Mouse (Mus musculus): ENCODE results near the gene Spats1.

The Spats1 gene

DNA sequence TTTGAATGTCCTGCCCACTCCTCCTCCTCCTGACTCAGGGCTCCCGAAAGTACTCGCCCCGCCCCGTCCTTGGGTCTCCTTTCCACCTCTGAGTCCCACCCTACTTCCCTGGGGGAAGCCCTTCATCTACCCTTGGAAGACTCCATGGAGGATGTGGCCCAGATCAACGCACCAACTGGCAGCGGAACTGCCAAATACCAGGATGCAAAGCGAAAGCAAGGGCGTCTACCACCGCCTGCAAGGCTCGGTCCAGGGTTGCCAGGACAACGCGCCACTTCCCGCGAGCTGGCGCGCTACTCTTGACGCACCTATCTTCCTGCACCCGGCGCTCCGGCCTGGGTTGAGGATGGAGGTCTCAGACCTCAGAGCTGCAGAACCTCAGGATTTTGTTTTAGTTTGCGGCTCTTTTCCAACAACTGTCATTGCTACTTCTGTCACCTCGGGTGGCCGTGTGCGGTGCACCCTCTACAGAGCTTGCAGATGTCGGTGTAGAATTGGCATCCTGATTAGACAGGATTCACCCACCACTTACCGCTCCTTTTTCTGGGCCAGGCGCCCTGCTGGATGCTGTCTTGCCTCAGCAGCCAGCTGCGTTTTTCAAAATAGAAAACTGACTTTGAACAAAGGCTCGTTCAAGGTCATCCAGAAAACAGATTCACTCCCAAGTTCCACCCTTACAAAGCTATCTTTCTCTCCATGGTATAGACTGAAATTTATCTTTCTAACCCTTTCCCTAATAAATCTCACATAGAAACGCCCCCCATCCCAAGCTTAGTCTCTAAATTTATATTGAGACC is at the start of gene Spats1:
TSS of gene Spats1 (minus strand) at position 747 of the 797 bp plus-strand sequence.
- DNase-seq (ENCODE audit: low spot score) = peak; percentile 97

DNA sequence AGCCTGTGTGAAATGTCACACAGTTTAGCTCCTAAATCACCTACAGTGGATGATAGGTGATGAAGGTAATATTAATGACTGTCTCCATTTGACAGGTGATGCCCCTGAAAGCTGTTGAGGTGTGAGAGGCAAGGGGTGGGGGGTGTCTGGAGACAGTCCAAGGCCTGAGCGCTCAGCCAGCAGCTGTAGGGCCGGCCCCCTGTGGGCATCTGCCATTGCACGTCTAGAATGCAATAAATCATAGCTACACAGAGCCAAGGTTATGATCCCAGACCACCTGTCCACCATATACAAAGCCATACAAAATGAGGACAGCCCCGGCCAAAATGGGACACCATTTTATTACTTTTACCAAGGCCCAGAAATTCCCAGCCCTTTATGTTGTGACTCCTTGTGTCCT is 49.7 kb upstream of the Spats1 start:
- no peak for DNase-seq (ENCODE audit: low spot score)

DNA sequence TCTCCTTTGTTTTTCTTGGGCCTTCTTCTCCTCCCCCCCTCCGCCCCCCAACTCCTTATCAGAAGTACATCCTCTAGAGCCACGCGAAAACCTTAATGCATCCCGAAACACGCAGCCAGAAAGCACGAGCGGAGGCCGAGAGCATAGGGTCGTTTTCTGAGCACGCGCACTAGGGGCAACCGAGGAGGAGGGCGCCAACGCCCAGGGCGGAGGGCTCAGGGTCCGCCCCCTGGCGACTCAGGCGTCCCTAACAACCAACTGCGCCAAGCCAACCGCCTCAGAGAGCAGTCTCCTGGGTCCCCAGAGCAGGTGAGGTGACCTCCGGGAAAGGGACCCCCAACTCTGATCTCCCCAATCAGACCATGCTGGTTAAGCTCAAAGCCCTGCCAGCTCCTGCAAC is 48.0 kb upstream of the Spats1 start, which contains the start of gene Tcte1:
TSS of gene Tcte1 (plus strand) at position 172 of the 400 bp plus-strand sequence.
- no peak for DNase-seq (ENCODE audit: low spot score)

DNA sequence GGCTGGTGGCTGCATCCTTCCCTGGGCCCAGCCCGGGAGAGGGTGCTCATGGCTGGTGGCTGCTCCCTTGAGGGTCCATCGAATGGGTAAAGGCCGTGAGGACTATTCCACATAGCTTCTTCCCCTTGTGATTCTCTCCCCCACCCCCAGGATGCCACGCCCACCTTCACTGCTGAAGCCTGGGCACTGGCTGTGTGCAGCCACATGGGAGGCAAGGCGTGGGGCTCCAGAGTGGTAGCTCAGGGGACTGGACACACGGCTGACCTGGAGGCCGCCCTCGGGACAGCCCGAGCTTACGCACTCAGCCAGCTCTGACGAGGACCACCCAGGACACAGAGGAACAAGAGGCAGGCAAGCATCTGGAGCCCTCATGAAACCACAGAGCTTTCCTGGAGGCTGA is 44.9 kb upstream of the Spats1 start:
- no peak for DNase-seq (ENCODE audit: low spot score)

DNA sequence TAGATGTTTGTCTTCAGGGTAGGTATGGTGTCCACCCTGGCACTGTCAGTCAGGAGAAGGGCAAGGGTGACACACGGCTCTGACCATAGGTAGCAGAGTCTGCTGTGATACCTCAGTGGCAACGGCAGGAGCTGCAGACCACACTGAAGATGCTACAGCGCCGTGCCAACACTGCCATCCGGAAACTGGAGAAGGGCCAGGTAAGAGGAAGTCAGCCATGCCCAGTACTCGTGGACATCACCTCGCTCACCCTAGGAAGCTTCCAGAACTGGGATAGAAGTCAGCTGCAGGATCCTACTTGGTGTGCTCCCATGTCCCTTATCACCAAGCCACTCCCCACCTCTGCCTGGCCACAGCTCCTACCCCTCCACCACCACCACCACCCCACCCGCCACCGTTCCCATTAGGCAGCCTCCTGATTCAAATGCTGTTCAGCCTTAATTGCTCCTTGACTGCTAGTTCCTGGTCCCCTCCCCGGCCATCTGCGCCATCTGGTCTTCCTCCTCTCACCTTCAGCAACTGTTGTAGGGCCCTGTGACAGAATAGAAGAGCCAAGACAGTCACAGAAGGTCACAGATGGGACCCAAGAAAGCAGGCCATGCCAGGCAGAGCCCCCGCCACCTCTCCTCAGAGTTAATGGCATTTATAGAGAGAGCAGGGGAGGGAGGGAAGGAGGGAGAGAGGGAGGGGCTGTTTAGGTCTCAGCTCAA is 43.7 kb upstream of the Spats1 start:
- DNase-seq (ENCODE audit: low spot score) = peak; percentile 84

DNA sequence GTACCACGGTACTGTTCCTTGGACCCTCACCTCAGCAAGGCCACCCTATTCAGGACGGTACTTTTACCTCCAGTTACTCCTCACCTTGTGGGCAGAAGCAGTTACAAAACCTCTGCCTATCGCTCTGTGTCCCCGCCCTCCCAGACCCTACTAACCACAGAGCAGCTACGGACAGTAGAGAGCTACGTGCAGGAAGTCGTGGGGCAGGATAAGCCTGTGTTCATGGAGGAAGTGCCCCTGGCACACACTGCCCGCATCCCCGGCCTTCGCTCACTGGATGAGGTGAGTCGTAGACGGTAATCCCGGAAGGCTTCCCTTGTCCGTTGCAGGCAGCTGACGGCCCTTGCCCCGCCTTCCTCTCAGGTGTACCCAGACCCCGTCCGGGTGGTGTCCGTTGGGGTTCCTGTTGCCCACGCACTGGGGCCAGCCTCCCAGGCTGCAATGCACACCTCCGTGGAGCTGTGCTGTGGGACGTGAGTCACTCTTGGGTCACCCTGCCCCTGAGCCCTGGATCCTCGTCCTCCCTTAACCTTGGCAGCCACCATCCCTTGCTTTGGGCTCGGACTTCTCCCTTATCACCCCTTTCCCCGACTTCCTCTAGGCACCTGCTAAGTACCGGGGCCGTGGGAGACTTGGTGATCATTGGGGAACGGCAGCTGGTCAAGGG is 42.5 kb upstream of the Spats1 start:
- DNase-seq (ENCODE audit: low spot score) = no peak

DNA sequence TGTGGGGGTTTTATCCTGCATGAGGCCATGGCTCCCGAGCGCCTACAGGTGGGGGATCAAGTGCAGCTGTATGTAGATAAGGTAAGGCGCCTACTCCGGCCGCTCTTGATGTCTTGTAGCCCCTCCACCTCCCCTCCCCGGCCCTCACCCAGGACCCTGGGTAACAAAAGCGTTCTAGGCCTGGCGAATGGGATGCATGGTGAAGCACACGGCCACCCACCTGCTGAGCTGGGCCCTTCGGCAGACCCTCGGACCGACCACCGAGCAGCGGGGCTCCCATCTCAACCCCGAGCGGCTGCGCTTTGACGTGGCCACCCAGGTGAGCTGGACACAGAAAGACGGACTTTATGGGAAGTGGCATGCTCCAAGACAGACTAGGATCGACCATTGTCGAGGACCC is 41.9 kb upstream of the Spats1 start:
- DNase-seq (ENCODE audit: low spot score) = no peak

DNA sequence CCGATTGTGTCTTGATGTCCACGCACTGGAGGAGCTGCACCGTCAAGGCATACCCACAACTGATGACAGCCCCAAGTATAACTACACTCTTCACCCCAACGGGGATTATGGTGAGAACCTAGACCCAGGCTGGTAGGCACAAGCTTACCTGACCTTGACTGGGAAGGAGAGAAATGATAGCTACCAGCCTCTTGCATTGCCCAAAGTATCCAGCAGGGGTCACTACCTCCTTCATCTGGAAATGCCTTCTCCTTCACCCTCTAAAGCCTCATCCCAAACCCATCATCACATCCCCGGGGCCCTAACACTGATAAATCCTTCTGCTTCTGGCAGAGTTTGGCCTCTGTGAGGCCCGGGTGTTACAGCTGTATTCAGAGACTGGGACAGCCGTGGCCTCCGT is 41.3 kb upstream of the Spats1 start:
- DNase-seq (ENCODE audit: low spot score) = peak; percentile 87

DNA sequence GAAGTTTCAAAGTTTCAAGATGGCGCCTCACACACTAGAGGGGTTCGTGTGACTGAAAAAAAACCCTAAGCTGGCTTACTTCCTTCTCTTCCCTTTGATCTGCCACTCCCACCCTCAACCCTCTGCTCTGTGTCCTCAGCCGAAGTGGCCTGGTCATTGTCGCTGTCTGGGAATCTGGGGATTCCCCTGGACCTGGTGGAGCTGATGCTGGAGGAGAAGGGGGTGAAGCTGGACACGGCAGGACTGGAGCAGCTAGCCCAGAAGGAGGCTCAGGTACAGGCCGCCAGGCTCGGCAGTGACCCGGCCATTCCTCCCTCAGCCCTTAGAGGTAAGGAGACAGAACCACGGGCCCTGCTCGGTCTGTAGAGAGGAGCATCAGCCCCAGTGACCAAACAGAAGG is 40.6 kb upstream of the Spats1 start:
- peak; percentile 67 for DNase-seq (ENCODE audit: low spot score)

DNA sequence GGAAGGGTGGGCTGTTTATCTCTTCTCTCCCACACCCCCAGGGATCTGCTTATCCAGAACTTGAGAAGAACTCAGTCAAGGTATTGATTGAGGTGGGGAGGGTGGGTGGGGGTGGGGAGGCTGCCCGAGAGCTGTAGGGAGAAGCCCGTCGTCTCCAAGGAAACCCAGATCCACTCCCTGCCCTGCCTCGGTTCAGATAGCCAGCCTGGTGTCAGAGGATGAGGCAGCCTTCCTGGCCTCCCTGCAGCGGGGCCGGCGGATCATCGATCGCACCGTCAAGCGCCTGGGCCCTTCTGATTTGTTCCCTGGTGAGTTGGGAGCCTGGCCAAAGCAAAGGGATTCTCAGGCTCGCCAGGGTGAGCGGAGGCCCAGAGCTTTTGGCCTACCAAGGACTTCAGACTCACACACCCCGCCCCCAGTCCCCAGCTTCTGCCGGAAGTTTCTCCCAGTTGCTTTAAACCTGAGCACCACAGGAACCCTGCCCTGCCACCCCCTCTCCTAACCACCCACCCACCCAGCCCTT is 40.0 kb upstream of the Spats1 start:
- DNase-seq (ENCODE audit: low spot score) = no peak

DNA sequence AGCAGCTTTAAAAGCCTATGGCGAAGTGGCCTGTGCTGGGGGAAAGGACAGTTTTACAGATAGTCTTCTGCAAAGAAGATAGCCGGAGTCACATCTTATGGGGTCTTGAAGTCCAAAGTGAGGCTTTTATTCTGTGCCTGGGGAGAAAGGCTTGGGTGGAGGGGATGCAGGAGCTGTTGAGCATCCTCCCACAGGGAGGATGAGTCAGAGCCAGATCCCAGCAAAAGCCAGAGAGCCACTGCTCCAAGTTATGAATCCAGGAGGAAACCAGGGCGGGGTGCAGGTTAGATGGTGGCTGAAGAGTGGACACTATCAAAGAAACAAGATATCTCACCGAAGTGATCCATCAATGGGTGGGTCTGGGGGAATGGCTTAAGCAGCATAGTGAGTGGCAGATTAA is 36.5 kb upstream of the Spats1 start:
- DNase-seq (ENCODE audit: low spot score) = peak; percentile 45

DNA sequence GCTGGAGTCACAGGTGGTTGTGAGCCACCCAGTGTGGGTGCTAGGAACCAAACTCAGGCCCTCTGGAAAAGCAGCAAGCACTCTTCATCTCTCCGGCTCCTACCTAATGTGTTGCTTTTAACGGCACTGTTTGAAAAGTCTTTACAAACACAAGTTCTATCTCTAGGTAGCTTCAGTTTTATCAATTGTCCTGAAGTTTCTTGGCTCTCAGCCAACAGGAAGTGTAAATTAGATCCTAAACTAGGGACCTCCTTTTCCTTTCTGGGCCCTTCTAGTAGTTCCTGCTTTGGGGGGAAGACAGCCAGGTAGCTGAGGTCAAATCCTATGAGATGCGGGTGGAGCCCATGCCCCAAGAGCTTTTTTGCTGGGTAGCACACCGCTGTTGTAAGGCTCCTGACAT is 35.7 kb upstream of the Spats1 start:
- no peak for DNase-seq (ENCODE audit: low spot score)

DNA sequence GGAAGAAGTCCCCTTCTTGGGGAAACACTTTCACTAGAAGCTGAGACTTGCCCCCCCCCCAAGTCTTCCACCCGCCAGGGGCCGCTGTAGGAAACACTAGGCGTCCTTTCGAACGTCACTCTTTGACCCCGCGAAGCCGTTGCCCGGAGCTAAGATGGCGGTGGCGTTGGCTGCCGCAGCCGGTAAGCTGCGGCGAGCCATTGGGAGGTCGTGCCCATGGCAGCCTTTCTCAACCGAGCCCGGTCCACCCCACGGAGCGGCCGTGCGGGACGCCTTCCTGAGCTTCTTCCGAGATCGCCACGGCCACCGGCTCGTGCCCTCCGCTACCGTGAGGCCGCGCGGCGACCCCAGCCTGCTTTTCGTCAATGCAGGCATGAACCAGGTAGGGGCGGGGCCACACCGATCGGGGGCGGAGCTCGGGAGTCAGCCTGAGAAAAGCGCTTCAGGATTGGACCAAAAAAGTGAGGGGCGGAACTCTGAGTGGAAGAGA is 31.5 kb upstream of the Spats1 start, which contains the start of gene Aars2:
TSS of gene Aars2 (plus strand) at position 142 of the 490 bp plus-strand sequence.
- DNase-seq (ENCODE audit: low spot score) = peak; percentile 97

DNA sequence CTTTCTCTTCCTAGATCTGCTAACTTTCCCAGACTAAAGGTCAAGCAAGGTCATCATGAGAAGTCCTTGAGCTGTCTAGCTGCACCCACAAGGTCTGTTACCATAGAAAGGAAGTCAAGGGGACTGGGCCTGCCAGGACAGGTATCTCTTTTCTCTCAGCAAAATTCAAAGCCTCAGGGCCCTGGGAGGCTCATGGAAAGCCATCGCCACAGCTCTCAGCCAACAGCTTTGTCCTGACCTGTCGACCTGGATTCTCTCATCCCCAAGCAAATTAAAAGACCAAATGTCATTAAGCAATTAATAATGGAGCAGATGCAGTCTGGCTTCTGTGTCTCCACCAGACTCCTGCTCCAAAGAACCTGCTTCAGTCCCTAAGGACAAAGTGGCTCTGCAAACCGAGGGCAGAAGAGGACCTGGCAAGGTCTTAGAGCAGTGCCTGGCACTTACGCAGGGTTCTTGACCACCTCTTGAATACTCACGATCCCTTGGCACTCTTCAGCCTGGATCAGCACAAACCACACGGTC is 30.8 kb upstream of the Spats1 start:
- DNase-seq (ENCODE audit: low spot score) = peak; percentile 92

DNA sequence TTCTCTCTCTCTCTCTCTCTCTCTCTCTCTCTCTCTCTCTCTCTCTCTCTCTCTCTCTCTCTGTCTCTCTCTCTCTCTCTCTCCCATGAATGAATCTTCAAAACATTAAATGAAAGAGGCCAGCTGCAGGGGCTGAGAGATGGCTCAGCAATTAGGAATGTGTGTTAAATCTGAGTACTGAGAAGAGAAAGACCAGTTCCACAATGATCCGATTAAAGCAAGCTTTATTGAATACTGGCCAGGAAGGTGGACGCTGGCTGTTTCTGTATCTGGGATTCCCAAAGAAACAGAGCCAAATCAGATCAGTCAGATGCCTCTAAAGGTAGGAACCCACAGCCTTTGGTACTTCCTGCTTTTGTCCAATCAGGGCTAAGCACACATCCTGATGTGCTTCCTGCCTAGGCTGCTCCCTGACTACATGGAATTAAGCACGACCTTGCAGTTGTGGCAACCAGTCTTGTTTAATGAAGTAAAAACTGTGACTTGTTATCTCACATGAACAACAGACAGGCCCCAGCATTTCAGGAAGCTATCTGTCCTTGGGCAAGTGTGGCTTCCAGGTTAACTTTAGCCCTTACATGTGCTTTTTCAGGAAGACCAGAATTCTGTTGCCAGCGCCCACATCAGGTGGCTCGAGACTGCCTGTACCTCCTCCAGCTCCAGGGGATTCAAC is 28.2 kb upstream of the Spats1 start:
- peak; percentile 93 for DNase-seq (ENCODE audit: low spot score)

DNA sequence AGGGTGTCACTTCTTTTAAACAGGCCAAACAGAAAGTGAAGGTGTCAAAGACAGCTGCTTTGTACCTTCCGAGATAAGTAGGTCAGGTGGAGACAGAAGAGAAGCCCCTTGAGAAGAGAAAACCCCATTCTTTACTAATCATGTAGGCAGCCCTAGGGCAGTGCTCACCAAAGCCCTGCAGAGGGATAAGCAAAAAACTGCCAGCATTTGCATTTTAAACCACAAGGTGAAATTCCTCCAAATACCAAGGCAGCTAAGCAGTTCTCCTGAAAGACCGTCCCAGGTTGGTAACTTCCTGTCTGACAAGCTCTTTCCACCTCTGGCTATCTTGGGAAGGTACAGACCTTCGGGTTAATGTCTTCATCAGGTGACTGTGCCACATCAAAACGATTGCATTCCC is 27.1 kb upstream of the Spats1 start:
- DNase-seq (ENCODE audit: low spot score) = no peak

DNA sequence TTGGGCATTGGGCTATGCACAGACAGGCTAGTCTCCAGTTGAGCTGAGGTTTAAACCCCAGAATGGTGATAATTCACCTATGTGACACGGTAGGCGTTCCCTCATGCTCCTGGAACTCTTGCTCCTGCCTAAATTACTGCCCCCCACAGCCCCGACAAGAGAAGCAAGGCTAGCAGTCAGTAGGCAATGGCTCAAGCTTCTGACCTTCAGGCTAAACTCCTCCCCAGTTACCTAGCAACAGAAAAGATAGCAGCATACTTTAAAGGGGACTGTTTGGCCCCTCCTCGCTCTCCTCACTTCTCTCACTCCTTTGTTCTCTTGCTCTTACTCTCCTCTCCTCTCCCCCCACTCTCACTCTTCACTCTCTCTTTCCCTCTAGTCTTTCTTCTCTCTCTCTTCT is 25.8 kb upstream of the Spats1 start:
- no peak for DNase-seq (ENCODE audit: low spot score)

DNA sequence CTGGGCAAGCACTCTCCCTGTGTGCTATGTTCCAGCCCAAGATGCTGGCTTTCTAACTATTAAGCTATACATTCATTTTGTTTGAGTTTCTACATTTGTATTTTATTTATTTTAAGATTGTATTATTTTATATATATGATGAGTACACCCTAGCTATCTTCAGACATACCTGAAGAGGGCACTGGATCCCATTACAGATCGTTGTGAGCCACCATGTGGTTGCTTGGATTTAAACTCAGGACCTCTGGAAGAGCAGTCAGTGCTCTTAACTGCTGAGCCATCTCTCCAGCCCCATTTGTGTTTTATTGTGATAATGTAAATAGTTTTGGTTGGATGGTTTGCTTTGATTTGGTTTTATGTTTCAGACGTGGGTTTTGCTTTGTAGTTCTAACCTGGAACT is 24.3 kb upstream of the Spats1 start:
- no peak for DNase-seq (ENCODE audit: low spot score)

DNA sequence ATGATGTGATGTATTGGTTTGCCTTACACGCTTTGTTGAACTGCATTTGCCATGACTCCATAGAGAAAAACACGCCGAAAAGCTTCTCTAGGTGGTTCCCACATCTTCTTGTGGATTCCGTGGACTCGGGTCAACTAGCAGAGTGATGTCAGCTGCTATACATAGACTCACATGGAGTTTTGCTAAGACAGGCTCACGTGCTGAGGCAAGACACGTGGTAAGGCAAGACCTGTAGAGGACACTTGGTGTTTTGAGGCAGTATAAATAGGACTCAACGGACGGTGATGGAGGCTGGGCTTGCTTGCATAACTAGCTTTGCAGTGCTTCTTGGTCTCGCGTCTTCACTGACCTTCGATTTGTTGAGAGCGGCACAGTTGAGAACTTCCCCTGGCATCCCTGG is 23.2 kb upstream of the Spats1 start:
- DNase-seq (ENCODE audit: low spot score) = no peak

DNA sequence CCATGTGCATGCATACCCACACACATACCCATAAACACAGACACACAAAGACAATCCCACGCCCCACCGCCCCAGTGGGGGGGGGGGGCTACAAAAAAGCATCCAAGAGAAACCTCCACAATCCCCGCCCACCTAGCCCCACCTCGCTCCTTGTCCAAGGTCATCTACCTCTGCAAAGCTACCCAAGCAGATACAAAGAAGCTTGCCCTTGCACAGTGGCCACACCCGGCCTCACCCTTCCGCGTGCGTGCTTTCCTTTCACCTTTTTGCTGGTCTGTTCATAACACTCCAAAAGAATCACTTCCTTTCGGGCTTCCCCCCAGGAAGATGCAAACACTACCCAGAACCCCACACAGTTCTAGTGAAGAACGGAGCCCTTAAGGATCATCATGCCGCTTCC is 20.2 kb upstream of the Spats1 start:
- no peak for DNase-seq (ENCODE audit: low spot score)

DNA sequence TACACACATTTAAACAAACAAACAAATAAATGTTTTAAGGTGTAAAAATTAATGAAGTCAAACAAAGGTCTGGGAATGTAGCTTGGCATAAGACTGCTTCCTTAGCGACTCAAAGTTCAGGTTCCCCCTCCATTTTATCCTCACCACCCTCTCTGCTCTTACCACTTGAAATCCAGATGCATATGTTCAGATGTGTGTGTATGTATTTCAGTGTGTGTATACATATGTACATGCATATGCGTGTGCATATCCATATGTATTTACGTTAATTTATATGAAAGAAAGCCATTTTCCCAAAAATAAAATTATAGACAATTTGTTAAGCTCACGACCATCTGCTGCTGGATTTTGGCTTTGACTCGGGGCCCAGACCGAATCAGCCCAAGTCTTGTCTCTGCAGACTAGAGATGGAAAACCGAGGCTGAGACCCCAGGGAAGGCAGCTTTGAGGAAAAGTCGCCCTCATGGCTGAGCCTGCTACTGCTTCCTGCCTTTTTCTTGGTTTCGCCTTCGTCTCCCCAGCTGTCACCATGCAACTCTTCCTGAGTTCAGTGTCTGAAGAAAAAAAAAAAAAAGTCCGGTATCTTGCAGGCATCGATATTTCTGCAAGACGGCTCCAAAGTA is 15.4 kb upstream of the Spats1 start:
- no peak for DNase-seq (ENCODE audit: low spot score)

Measured in MN1 (cell line).